Mouse (Mus musculus) small intestine, adult 2 months (tissue): ENCODE results near the gene Gm28036.

Experiments used
- CTCF ChIP-seq: fragments of 200-500 bp; IDR thresholded peaks from 2 replicates; pipeline ENCODE4 v1.5.1; 2012; ENCODE audit warnings: low read depth, mild to moderate bottlenecking, control low read depth, inconsistent platforms, low read length, moderate library complexity, mixed read lengths; ENCODE audit not compliant: insufficient replicate concordance, insufficient read length; ENCODE audit errors: extremely low read depth
- POLR2A ChIP-seq: fragments of 200-500 bp; IDR thresholded peaks from 2 replicates; pipeline ENCODE4 v1.6.1; 2012; ENCODE audit warnings: low read depth, mild to moderate bottlenecking, control low read depth, inconsistent platforms, low read length, moderate library complexity

- no peak for TF ChIP-seq CTCF
- TF ChIP-seq POLR2A: no peak
Measured at GRCm38 (mm10) chr2:156089799-156090198, 37.1 kb downstream of the Gm28036 start.
